Mouse (Mus musculus) activated CD4-positive, CD25-positive, alpha-beta regulatory T cell, adult 4 months (primary cell): ENCODE results near the gene Traf3ip3. TPM values are rescaled to one million over a fixed set of nuclear protein-coding genes. Genes with fewer than 3 reads are reported as not detected.

Experiments used
- polyA plus RNA-seq, 2 experiments: library from polyadenylated mRNA; unstranded; fragments of 100-300 nt; shearing (Covaris generic); gene quantifications; one replicate each; pipeline ENCODE4 v1.2.1; 2017

The Traf3ip3 gene
- polyA plus RNA-seq, 2 experiments from 2014 or later, result 269 to 282 TPM

Other genes starting within 250 kb of the Traf3ip3 start
- gene Syt14, start 165.9 kb downstream of the Traf3ip3 start, polyA plus RNA-seq, result under 1 TPM; 0.12 to 0.25 TPM
- gene Diexf, start 71.4 kb downstream of the Traf3ip3 start, polyA plus RNA-seq, result 1 to 10 TPM; 6.8 to 7.1 TPM
- 1 to 10 TPM; 3.5 to 5.9 TPM for gene Irf6, start 48.6 kb downstream of the Traf3ip3 start, polyA plus RNA-seq
- gene A130010J15Rik, start 33.7 kb downstream of the Traf3ip3 start, polyA plus RNA-seq, result 10 to 100 TPM in 1 of 2 experiments, 1 to 10 TPM in 1; 9.8 to 16.4 TPM
- 10 to 100 TPM; 17.1 to 18.9 TPM for gene Lamb3, start 6.0 kb upstream of the Traf3ip3 start, polyA plus RNA-seq
- 100 to 1,000 TPM; 194 to 217 TPM for gene Hsd11b1, start 62.4 kb upstream of the Traf3ip3 start, polyA plus RNA-seq
- gene G0s2, start 71.5 kb upstream of the Traf3ip3 start, polyA plus RNA-seq, result under 1 TPM; 0.61 to 0.78 TPM
- gene Camk1g, start 168.6 kb upstream of the Traf3ip3 start, polyA plus RNA-seq, result not detected